Mouse (Mus musculus) ovary, postnatal 14 days (tissue): ENCODE measurements at regions not wholly inside any gene's neighbourhood (a gene's known extent, or its start where the extent isn't known, plus 50 kb on each side); places are given as distances from the start of the nearest gene placed in this dataset.

Source experiments
- DNase-seq: peaks from one replicate; pipeline ENCODE4 v3.0.0; 2022; ENCODE audit warnings: low spot score

DNA sequence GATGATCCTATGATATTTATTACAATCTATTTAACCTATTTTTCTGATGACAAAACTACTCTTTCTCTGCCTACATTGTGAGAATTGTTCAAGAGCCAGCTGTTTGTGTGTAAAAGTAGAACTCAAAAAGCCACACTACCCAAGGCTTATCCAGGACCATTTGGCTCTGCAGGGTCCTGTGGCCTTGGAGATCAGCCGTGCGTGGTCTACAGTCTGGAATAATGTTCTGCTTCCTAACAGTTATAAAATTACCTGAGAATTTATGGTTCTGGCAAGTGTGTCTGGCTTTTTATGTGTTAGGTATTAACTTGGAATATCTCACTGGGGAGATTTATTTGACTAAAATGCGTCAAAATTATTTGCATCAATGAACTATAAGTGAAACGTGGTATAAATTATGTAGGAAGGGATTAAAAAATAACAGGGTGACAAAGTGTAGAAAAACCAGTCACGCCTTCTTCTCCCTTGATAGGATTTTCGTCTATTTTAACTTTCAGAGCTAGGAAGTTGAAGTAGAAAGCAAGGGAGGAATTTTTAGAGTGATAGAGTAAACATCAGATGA, 1789.0 kb upstream of the Gm7489 start:
- no peak for DNase-seq

DNA sequence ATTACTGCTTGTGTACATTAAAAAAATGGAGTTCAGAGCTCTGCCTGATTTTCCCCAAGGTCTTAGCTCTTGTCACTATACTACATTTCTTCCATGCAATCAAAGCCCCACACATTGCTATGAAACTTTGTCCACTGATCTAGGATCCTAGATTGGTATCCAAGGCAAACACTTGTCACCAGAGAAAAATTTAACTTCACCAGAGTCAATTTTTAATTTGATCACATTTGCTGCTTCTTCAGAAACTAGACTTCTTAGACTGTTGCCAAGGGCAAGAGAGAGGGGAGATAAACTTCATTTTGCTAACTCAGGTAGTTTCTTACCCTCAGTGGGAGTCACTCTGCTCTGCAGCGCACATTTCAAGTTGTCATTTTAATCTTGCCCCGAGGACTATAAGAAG, 1775.9 kb upstream of the Gm7489 start:
- DNase-seq: no peak

- no peak for DNase-seq
These were observed 1770.2 kb upstream of the Gm7489 start for GRCm38 (mm10) chr15:52114368-52115036.

- DNase-seq: no peak
These were observed 1748.0 kb upstream of the Gm7489 start for GRCm38 (mm10) chr15:52136693-52137092.

GRCm38 (mm10) chr15:52153421-52153820, 1731.3 kb upstream of the Gm7489 start:
- no peak for DNase-seq

DNA sequence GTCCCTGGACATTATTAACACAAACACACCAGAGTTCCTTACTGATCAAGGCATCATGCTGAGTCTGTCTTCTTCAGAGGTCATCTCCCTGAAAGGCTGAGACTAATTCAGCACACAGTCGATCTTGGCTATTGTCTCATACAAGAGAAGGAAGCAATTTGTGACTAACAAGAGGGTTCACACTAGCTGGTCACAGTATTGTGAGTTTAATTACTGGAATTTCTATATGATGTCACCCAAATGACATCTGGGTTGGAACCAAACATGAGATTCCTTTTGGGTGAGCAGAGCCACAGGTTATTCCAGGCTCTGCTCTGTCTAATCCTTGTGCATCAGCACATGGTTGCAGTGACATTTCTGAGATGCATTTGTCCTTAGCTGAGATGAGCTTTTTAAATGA, 1728.9 kb upstream of the Gm7489 start:
- DNase-seq: no peak

GRCm38 (mm10) chr15:52156779-52157178, 1727.9 kb upstream of the Gm7489 start:
- DNase-seq: no peak

DNA sequence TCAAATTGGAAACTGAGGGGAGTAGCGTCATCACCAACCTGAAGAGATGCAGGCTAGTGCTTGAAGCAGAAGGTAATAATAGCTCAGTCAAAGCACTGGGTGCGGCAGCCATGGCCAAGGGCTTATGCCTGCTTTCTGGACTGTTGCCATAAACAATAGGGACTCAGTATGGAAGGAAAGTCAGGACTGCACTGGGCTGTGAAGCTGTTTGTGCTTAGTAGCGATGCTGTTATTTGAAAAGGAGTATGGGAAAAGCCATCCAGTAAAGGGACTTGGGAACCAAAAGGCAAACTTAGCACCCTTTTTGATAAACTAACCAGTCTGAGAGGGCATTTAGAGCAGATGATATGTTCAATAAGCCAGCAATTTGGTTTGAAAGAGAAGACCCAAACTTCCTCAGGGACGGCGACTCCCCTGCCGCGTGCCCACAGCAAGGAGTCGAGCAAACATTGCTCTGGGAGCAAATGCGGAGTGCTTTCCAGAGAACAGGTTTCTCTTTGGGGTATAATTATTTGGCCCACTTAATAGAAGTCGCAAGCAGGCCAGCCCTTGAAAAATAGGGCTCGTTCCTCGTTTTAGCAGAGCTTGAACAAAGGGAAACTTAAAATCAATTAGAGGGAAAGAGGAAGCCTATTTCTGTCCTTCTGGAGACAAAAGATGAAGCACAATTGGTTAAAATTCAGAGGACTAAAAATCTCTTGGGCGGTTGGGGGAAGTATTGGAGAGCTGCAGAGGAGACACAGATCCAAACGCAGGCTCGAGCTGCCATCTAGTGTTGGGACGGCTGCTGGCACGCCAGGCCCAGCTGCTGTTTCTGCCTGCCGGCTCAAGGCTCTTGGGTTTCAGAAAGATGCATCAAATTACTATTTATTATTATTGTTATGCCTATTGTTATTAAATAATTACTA, 1724.3 kb upstream of the Gm7489 start:
- DNase-seq: peak; percentile 56

DNA sequence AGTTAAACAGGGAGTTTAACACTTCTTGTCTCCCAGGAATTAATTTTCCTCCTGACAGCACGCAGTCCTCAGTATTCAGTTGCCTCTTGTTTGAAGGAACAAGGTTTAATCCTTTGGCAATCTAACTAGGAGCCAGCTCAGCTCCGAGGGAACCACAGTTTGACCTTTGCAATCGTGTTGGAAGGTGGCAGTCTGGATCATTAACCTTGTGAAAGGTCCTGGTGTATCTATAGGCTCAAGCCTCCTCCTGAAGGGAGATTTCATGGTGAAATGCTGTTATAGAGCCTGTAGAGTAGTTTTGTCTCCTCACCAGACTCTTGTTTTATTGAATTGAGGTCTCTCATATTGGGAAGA, 1723.6 kb upstream of the Gm7489 start:
- no peak for DNase-seq

DNA sequence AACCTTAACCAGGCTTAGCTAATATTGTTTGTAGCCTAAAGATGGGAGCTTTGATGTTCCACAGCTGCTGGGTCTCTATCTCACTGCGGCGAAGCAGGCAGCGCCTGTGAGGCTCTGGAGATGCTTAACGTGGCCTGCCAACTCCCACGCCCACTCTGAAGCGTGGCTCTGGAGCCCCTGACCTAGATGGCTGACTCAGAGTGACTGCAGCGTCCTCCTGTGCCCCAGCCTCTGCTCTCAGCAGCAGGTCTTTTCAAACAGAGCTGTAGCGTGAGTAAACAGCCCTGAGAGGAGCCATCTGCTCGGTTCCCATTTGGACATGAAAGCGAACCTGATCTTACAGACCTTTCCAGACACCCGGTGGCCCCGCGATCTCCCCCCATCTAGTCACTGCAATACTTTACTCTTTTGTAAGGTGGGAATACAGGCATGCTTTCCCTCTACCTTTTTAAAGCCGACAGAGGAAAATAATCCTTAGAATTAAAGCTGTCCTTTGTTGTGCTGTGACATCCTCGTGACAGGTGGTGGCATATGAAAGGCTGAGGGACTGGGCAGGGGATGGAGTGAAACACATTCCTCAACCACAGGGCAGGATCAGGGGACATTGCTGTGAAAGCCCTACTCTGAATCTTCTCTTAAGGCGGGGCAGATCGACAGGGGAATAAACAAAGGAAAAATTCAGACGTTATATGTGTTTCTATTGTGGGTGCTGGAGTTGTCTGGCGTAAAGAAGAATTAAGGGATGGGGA, 1723.0 kb upstream of the Gm7489 start:
- DNase-seq: no peak

- no peak for DNase-seq
These were observed 1718.6 kb upstream of the Gm7489 start for GRCm38 (mm10) chr15:52166144-52166543.

DNA sequence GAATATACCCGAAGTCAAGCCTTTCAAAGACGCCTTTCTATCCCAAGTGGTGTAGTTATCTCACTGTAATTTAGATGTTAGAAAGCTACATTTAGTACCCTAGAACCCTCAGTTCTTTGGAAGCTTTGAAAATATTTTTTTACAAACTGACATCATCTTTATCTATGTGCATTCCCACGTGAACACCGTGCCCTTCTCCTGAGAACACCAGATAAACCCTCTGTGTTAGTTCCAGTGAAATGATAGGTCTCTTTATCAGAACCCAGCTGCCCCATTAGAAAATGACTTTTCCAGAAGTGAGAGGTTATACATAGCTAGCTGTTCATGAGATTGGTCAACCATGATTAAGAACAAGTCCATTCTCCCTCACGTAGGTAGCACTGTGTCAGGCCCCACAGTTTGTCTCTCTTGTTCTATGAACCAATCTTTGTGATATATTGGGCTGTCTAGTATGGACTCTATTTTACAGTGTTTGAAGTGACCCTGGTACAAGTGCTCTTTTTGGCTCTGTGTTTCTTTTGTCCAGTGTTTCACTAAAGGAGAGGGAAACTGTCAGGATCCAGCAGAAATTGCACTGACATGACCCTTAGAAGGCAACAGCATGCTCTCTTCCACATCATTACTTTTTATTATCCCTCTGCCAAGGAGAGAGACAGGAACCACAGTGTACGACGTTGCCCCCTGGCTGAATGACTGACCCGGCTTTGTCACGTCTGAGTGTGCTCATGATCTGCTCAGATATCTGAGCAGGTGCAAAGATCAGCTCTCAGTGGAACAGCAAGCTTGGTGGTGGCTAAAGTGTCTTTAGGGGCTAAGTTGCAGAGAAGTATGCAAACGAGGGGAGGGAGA, 1717.9 kb upstream of the Gm7489 start:
- DNase-seq: no peak

- DNase-seq: no peak
These were observed 1716.9 kb upstream of the Gm7489 start for GRCm38 (mm10) chr15:52167811-52168210.

DNA sequence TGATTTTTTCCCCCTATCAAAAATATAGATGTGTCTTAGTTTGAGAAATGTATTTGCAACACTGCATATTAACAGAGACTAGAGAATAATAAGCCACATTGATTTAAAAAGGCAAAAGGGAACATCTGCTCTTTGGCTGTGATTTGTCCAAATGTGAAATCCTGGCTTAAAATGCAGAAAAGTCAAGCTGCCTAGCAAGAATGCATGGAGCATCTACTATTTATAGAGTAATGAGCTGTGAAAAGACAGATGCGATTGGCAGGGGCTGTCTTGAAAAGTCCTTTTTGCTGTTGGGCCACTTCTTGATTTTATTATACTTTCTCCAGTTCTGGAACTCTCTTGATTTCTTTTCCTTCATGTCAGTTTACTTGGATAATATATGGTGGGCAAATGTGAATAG, 1707.8 kb upstream of the Gm7489 start:
- DNase-seq: no peak

DNA sequence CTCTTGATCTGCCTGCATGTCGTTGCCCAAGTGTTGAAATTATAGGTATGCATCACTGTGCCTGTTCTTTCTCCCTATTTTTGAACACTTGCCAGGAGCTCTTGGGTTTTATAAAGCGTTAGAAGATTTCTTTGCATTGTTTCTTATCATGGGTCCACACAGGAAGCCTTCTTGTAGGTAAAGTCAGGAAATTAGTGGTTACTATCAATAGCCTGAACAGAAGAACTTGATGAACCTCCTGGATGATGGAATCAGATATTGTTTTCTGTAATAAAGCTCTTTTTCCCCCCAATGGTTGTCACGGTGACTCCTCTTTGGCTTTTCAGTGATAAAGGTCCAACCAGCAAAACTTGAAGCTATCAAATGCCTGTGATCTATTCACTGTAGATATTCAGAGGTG, 1706.0 kb upstream of the Gm7489 start:
- DNase-seq: no peak

DNA sequence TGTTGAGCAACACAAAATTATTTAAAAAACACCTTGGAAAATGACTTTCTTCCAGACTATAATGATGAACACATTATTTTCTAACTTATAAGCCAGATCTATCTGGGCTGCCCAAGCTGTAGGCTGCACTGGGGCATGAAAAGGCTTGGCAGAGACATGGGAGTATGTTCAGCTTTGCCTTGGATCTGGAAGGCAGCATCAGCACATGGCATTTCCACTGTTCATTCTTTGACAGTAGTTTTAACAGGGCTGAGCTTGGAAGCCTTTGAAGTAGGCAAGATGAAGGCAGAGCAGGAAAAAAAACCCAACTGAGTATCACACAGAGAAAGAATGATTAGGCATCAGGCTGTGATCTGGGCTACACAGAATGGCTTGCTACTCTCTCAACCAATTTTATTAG, 1705.3 kb upstream of the Gm7489 start:
- DNase-seq: no peak

GRCm38 (mm10) chr15:52191176-52191575, 1693.5 kb upstream of the Gm7489 start:
- no peak for DNase-seq

DNA sequence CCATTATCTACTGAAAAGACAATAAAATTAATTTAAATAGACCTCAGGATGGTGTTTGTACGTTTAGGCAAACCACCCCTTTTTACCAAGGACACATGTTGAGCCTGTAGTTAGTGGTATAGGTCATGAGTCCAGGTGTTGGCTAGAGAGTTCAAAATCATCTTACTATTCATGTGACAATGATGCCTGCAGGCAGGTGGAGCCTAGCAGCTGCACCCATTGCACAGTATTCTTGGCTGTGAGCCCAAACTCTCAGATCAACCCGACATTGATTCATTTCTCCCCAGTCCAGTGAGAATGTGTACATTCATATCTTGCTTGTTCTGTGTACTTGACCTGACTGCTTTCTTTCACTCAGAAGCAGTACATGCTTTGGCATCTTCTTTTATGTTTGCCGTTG, 1677.4 kb upstream of the Gm7489 start:
- no peak for DNase-seq

DNA sequence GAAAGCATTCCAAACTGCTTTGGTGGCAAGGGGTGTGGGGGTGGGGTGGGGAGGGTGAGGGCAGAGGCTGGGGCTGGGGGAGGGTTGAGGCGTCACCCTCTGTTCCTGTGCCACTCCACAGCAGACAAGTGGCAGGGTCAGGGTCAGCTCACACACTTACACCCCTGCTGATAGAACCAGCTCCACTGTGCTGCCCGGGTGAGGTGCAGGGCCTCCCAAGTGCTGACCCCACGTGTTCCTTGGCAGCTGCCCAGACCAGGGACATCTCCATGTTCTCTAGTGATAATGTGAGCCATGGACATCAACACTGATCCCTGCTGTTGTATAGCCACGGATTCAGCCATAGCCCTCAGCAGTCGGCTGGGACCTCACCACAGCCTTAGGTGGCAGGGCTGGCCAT, 1652.3 kb upstream of the Gm7489 start:
- no peak for DNase-seq

GRCm38 (mm10) chr15:52236220-52236619, 1648.5 kb upstream of the Gm7489 start:
- DNase-seq: no peak

DNA sequence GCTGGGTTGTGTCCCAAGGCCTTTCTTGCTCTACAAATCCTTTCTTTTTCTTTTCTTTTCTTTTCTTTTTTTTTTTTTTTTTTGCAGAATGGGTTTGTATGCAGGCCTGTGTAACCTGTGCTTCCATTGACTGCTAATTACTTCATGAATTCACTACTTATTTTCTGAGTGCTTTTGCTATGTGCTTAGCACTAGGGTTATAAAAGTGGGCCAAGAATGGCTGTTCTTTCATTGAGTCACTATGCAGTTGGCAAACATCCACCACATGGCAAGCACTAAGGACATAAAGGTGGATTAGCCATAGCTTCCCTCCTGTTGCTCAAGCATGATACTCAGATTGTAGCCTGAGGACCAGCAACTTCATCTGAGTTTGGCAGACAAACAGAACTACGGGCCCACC, 1641.8 kb upstream of the Gm7489 start:
- DNase-seq: no peak
